Mouse (Mus musculus) bone marrow macrophage, adult 2 months (primary cell): ENCODE data around the gene Mrps18a.

ENCODE experiments used
- CTCF ChIP-seq: IDR thresholded peaks from 2 replicates; pipeline ENCODE4 v1.5.1; 2012; ENCODE audit warnings: low read depth, mild to moderate bottlenecking, low read length, moderate library complexity
- POLR2A ChIP-seq: IDR thresholded peaks from 2 replicates; pipeline ENCODE4 v1.6.1; 2012; ENCODE audit warnings: mild to moderate bottlenecking, low read depth, low read length, borderline replicate concordance

- TF ChIP-seq CTCF (no peak), POLR2A (no peak)
These were observed 12.3 kb upstream of the Mrps18a start for GRCm38 (mm10) chr17:46098525-46098924.
